Mouse (Mus musculus): ENCODE measurements at regions not wholly inside any gene's neighbourhood (a gene's known extent, or its start where the extent isn't known, plus 50 kb on each side); places are given as distances from the start of the nearest gene placed in this dataset.

- no peak for DNase-seq (ENCODE audit: extremely low spot score in 1 of 2, low spot score in 2 of 2)
- intact Hi-C loops (cut with DNase I) = no loop called here
These were observed 229.0 kb downstream of the Sec61b start for GRCm38 (mm10) chr4:47703501-47703900.

DNA sequence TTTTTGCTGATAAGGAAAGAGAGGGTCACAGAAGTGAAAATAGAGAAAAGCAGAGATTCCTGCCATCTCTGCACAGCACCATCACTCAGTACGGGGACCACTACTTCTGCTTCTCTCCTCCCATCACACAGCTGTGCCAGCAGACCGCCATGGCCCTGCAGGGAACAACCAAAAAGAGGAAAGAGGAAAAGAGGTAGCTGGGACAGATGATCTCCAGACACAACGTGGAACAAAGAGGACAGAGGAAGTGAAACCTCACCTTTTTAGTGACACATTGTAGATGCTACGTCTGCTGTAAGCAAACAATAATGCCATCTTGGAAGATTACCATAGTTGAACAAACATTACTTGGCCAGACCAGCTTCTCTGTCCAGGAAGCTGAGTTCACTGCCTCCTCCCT lies 230.1 kb downstream of the Sec61b start:
- intact Hi-C loops (cut with DNase I) = no loop called here
- DNase-seq (ENCODE audit: extremely low spot score in 1 of 2, low spot score in 2 of 2) = no peak

DNA sequence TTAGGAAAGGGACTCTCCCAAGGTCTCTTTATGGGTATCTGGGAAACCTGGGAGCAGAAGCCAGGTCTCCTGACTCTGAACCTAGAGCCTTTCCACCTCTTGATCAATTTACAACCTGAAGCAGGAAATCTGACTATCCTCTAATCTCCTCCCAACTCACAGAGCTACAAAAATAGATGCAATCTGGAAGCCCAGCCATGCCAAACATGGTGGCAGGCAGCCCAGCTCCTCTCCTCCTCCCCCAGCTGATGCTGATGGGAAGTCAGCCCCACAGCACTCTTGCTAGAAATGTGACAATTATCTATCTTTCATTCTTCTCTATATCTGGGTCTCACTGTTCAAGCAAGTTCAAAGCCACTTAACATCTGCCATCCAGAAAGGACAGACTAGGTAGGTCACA lies 233.5 kb downstream of the Sec61b start:
- intact Hi-C loops (cut with DNase I) = no loop called here
- peak; percentile 73 to 82 for DNase-seq (ENCODE audit: extremely low spot score in 1 of 2, low spot score in 2 of 2)

DNA sequence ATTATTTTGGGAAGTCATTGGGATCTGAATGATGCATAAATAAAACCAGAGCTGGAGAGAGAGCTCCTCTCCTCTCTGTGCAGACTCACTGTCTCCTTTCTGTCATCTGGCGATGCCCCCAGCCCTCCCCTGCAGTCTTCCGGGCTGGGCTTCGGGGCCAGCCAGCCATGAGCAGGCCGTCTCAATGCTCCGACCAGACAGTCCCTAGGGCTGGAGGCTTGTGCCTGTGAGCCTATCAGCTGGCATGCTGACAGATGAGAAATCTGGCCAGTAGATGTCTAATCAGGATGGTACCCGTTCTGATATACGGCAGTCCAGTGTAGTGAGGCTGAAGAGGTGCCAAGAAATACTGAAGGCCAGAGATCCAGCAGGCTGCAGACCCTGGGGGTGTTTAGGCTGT lies 238.9 kb downstream of the Sec61b start:
- no peak for DNase-seq (ENCODE audit: extremely low spot score in 1 of 2, low spot score in 2 of 2)
- intact Hi-C loops (cut with DNase I) = no loop called here

- peak in 1 of 2 experiments; percentile 25 for DNase-seq (ENCODE audit: extremely low spot score in 1 of 2, low spot score in 2 of 2)
- intact Hi-C loops (cut with DNase I) = no loop called here
These were observed 250.0 kb downstream of the Sec61b start for GRCm38 (mm10) chr4:47724331-47725004.

DNA sequence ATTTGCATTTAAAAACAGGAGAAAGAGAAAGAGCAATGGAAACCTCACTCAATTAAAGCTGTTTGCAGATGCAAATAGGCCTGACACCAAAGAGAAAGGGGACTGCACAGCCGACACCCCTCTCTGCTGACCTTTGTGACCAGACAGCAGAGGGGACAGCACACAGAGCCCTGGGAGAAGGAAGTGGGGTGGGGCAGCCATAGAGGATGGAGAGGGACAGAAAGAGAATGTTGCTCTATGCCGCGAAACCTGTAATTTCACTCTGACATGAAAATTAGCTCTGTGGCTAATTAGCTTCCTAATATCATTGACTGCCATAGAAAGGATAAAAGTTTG lies 250.5 kb downstream of the Sec61b start:
- DNase-seq (ENCODE audit: extremely low spot score in 1 of 2, low spot score in 2 of 2) = no peak
- intact Hi-C loops (cut with DNase I) = no loop called here

DNA sequence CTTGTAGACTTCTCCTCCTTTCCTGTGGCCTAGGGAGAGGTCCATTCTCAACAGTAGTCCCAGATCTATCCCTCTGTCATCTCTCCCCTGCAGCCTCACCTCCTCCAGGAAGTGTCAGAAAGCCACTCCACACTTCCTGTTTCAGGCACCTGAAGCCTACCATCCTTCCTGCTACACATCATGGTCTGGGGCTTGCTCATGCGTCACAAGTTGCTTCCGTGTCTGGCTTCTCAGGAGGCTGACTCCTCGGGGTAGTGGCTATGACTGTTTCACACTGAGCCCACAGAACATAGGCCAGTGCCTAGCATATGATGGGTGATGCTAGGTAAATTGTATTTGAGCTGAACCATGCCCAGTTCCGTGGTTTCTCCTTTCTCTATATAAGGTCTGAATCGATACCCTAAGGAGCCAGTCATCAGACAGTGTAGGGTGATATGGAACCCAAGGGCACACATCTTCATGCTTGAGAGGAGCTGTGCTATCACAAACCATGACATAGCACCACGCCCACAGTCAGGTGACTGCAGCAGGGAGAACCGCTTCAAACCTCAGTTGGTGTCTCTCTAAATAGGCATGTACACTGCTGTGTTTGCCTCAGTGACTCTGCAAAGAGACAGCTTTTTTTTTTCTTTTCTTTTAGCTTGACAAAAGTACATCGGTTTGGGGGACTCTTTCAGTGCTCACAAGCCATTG lies 272.2 kb downstream of the Sec61b start:
- intact Hi-C loops (cut with DNase I) = no loop called here
- DNase-seq (ENCODE audit: extremely low spot score in 1 of 2, low spot score in 2 of 2) = no peak

DNA sequence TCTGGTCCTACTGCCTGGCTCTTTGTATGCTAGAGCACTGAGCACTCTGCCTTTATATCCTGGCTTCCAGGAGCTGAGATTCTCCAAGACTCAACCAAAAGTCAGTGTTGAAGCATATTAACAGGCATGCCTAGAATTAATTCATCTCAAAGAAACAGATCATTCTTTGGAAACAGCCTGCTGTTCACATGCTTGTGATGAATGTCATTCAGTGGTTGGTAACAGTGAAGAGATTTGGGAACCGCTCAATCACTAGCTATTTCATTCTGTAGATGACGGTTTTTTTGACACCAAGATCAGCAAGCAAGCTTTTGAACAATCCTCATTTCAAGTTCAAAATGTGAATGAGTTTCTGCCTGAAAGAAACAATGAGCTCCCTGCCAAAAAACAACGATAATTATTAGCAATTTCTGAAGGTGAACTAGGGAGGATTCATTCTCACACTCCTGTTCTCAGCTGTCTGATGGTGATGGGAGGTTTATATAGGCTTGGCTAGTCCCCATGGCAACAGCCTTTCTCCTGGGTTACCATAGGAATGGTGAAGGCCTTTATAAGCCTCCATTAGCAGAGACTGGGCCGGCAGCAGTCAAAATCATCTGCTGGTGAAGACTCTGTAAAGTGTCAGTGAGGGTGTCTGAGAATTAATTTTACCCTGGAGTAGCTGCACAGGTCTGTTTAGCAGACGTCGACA lies 272.6 kb upstream of the Nr4a3 start:
- intact Hi-C loops (cut with DNase I) = no loop called here
- DNase-seq (ENCODE audit: extremely low spot score in 1 of 2, low spot score in 2 of 2) = peak in 1 of 2 experiments; percentile 11

GRCm38 (mm10) chr4:47774664-47775063 lies 270.3 kb upstream of the Nr4a3 start:
- intact Hi-C loops (cut with DNase I) = no loop called here
- no peak for DNase-seq (ENCODE audit: extremely low spot score in 1 of 2, low spot score in 2 of 2)

DNA sequence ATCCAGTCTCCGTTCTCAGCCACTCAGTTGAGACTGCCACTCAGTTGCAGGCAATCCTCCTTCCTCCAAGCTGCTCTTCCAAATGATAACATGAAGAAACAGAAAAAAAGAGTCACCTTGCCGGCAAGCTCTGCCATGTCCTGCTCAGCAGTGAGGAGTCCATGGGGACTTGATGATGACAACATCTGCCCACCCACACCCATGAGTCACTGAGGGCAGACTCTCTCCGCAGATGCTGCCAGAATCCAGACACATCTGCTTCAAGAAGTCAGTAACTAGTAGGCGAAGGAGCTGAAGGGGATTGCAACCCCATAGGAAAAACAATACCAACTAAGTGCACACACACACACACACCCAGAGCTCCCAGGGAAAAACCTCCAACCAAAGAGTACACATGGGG lies 263.9 kb upstream of the Nr4a3 start:
- intact Hi-C loops (cut with DNase I) = no loop called here

DNA sequence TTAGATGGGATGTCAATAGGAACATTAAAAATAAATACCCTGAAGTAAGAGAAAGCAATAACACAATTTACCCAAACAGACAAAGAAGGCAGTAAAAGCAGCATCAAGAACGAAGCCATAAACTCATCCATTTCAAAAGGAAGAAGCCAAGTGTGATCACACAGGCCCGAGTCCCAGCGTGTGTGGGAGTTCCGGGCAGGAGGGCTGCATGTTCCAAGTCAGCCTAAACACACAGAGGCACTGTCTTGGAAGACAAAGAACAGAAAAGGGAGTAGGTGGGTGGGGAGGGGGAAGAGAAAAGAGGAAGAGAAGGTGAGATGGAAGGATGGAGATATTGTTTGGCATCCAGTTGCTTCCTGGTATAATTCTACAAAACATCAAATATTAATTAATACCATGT lies 248.0 kb upstream of the Nr4a3 start:
- intact Hi-C loops (cut with DNase I) = no loop called here
- no peak for DNase-seq (ENCODE audit: extremely low spot score in 1 of 2, low spot score in 2 of 2)

More for the DNA sequence above, 263.9 kb upstream of the Nr4a3 start:
- no peak for DNase-seq (ENCODE audit: extremely low spot score in 1 of 2, low spot score in 2 of 2)

- intact Hi-C loops (cut with DNase I) = no loop called here
- DNase-seq (ENCODE audit: extremely low spot score in 1 of 2, low spot score in 2 of 2) = no peak
These were observed 245.8 kb upstream of the Nr4a3 start for GRCm38 (mm10) chr4:47799165-47799564.

GRCm38 (mm10) chr4:47803111-47803510 lies 241.8 kb upstream of the Nr4a3 start:
- DNase-seq (ENCODE audit: extremely low spot score in 1 of 2, low spot score in 2 of 2) = no peak
- intact Hi-C loops (cut with DNase I) = no loop called here

GRCm38 (mm10) chr4:47807877-47808276 lies 237.1 kb upstream of the Nr4a3 start:
- intact Hi-C loops (cut with DNase I) = no loop called here
- no peak for DNase-seq (ENCODE audit: extremely low spot score in 1 of 2, low spot score in 2 of 2)

DNA sequence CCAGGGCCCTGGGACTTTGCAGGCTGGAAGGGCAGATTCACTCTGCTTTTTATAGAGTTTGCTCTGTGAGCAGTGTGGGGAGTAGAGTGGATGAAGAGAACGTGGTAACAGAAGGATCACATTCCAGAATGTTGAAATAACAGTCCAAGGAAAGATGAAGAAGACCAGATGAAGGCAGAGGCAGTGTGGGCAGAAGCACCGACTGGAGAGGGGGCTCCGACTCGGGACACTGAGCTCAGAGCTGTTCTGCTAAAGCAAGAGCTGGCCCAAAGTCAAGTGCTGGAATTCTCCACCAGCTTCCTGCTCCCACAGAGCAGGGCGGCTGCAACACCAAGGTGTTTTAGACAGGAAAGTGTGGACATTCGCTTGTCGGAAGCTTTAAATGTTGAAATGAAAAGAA lies 230.9 kb upstream of the Nr4a3 start:
- DNase-seq (ENCODE audit: extremely low spot score in 1 of 2, low spot score in 2 of 2) = peak in 1 of 2 experiments; percentile 28
- intact Hi-C loops (cut with DNase I) = no loop called here

DNA sequence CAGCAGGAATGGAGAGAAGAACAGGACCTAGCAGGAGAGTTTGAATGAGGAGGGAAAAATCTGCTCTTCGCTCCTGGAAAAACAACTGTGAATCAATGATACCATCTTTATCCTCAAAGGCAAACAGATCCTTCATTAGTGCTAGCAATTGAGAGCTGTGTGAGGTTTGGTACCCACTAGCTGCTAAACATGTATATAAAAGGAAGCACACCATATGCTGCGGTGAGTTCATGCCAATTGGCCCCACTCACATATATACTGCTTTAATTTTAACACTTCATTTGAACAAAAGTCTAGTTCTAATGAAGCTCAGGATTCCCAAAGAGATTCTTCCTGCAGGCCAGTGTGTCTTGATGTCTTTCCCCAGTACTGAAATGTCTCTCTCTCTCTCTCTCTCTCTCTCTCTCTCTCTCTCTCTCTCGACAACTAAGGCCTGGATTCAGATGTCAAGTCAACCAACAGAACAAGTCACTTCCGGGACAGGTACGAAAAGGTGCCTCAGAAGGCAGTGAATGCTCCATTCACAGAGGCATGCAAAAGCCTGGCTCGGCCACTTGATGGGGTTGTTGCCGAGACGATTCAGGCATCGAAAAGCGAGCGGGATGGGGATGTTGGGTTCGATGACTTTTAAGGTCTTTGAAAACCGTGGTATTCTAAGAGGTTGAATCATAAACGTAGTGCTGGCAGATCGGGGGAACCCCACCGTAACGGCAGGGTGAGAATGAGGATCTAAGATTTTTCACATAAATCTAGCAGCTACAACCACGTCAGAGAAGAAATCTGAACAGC lies 226.4 kb upstream of the Nr4a3 start:
- intact Hi-C loops (cut with DNase I) = no loop called here
- DNase-seq (ENCODE audit: extremely low spot score in 1 of 2, low spot score in 2 of 2) = peak in 1 of 2 experiments; percentile 43

DNA sequence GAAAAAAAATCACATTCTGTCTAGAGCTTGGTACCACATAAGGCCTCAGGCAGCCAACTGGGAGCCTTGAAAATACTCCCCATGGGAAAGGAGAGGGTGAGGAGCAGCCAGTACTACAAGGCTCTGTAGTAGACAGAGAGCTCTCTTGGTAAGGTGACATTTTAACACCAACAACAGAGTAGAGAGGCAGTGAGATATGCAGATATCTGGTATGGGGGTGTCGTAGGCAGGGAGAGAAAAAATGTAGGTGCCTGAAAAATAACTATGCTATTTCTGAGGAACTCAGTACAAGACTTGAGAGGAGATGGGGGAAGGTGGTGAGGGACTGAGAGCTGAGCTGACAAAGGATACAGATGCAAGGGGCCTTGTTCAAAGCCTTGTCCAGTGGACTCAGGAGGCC lies 224.4 kb upstream of the Nr4a3 start:
- intact Hi-C loops (cut with DNase I) = loop anchor here (5.0 kb wide), 1 partner anchor 222 kb away; no protein-coding TSS in a partner anchor
- no peak for DNase-seq (ENCODE audit: extremely low spot score in 1 of 2, low spot score in 2 of 2)

- intact Hi-C loops (cut with DNase I) = loop anchor here (5.0 kb wide), 1 partner anchor 219 kb away; no protein-coding TSS in a partner anchor
These were observed 221.7 kb upstream of the Nr4a3 start for GRCm38 (mm10) chr4:47823299-47823698.

DNA sequence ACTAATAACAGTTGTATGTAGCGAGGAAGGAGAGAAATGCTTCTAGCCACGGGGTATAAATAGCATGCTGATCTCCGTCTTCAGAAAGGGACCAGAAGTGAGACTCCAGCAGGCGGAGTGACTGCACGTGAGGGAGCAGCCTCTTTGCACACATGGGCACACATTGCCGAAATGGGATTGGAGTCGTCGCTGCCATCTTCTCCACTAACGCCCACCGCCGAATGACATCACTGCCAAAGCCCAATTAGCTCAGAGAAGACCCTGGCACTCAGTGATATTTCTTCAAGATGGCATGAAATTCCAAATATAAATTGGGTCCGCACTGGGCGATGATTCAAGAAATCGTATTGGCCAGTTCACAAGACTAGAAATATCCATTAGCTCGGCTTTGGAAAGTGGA lies 220.9 kb upstream of the Nr4a3 start:
- peak; percentile 56 to 67 for DNase-seq (ENCODE audit: extremely low spot score in 1 of 2, low spot score in 2 of 2)
- intact Hi-C loops (cut with DNase I) = loop anchor here (5.0 kb wide), 1 partner anchor 218 kb away; no protein-coding TSS in a partner anchor

More at GRCm38 (mm10) chr4:47823299-47823698, 221.7 kb upstream of the Nr4a3 start:
- DNase-seq (ENCODE audit: extremely low spot score in 1 of 2, low spot score in 2 of 2) = no peak
